Mouse (Mus musculus): Measurements from ENCODE around the gene Got2.
"Not testable (repeated sequence)": the region's sequence is repeated elsewhere in the genome, so short reads cannot be mapped to it uniquely, and the experiment has no call there.

Gene Got2

DNA sequence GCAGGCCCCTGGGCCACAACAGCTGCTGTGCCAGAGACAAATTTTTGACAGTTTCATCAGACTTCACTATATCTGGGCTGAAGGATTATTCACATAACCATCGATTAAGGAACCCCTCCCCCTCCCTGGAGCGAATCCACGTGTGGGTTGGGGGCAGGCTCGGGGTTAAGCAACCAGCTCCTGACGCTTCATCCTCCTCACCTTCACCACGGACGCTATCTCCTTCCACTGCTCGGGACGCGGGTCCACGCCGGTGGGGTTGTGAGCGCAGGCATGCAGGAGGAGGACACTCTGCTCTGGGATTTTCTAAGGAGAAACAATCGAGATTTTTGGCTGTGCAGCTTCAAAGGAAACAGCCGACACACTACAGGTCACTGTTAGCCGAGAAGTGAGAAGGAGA, 16.7 kb downstream of the Got2 start:
- no peak for DNase-seq (ENCODE audit: low read depth, low spot score)

DNA sequence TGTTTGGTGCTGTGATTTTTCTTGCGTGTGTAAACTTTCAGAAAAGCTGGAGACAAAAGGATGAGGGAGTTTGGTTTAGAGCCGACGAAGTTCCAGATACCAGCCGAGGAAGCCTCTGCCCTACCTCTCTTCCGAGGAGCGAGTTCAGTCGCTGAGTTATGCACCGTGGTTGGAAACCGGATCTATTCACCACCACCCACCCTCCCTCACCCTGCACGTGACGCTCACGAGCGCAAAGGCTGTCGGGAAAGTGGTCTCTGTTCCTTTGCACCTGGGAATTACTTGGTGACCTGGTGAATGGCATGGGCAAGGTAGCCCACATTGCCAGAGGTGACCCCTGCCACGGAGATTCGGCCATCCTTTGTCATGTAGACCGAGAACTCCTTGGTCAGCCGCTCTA, 23.5 kb downstream of the Got2 start:
- DNase-seq (ENCODE audit: low read depth, low spot score) = not testable (repeated sequence)

- not testable (repeated sequence) for DNase-seq (ENCODE audit: low read depth, low spot score)
Observed at GRCm38 (mm10) chr8:95863761-95864440, 24.4 kb downstream of the Got2 start.

GRCm38 (mm10) chr8:95854174-95854573, 34.2 kb downstream of the Got2 start:
- DNase-seq (ENCODE audit: low read depth, low spot score) = no peak

DNA sequence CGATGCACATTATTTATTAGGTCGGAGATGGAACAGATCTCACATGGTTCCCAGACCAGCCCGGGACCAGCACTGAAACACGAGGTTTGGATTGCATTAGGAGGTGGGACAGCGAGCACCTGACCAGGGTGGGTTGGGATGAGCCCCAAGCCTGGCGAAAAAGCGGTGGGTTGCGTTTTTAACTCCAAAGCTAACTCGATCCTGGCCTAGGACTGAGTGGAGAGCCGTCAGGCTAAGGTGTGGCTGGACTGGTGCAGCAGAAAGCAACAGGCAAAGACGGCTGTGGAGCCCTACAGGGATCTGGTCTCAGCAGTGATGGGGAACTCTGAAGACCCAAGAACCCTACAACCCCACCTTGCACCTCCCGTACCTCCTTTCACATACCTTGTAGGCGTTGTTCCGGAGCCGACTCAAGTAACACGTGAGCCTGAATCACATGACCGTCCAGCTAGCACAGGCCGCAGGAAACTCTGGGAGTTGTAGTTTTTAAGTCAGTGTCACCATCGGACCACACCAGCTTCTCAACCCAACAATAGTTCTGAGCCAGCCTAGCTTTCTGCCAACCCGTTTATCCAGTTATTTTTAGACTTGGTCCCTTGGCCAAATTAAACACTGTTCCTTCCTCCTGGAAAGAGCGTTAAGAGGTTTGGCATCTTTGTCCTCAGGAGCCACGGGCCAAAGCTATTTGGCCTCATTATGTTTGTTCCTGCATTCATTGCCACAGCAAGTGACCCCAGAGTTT, 35.1 kb downstream of the Got2 start, which contains the start of gene Slc38a7:
Gene Slc38a7, minus strand, starts transcription at position 438 of the 742 bp plus-strand sequence.
- DNase-seq (ENCODE audit: low read depth, low spot score) = peak; percentile 66

DNA sequence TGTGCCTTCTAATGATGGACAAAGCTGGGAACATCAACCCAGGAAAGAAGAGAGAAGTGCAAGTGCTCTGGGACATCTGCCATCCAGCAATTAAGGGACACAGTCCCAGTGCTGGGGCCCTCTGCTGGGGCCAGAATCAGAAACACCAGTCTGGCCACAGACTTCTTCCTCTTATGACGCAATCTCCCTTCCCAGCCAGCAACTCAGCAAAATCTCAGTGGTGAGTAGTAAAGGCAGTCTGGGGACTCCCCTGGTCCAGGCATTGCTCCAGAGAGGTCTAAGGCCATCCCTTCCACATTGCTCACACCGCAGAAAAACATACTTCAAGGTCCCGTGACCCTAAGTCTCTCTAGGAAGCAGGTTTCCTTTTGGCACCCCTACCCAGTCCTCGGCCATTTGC, 36.1 kb downstream of the Got2 start:
- DNase-seq (ENCODE audit: low read depth, low spot score) = no peak

- DNase-seq (ENCODE audit: low read depth, low spot score) = no peak
Observed at GRCm38 (mm10) chr8:95850326-95850725, 38.0 kb downstream of the Got2 start.

DNA sequence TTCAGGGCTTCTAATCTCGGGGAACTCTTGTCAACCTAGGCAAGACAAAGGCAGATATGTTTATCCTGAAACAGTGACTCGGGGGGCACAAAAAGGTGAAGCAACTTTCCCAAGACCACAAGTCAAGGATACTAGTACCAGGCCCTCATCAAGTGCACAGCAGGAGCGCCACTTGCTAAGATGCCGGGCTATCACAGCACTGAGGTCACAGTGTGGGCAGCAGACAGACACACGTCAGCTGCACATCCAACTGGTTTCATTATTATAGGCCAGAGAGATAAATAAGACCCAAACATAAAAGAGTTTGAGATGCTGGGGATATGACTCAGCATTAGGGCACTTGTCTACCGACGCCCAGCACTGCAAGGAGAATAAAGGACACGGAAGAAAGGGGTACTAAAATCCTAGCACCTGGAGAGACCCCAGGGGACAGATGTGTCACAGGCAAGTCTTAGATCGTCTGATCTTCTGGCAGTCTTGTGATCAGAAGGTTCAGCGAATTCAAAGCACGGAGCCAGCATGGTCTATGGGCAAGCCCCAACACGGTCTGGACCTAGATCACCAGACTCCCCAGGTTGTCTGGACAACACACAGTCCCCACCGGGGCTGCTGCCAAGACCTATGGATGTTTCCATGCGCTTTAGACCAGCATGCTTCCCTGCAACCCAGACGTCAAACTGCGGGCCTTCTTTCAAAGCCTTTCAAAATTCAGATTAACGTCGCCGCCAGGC, 39.4 kb downstream of the Got2 start:
- DNase-seq (ENCODE audit: low read depth, low spot score) = no peak

DNA sequence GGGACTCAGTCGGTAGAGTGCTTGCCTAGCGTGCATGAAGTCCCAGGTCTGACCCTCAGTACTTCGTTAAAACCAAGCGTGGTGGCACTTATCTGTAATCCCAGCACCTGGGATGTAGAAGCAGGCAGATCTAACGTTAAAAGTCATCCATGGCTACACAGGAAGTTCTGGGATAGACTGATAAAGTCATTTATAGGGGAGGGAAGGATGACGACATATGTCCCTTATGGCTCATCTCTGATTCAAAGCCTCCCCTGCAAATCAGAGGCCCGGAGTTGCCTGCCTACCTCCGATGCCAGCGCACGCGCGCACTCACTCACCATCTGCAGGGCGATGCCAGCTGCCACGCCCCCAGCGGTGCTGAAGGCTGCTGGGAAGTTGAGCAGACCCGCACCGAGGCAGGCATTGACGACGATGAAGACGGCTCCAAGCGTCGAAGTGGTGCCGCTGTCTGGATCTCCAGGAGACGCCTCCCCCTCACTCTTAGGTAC, 40.2 kb downstream of the Got2 start:
- no peak for DNase-seq (ENCODE audit: low read depth, low spot score)

DNA sequence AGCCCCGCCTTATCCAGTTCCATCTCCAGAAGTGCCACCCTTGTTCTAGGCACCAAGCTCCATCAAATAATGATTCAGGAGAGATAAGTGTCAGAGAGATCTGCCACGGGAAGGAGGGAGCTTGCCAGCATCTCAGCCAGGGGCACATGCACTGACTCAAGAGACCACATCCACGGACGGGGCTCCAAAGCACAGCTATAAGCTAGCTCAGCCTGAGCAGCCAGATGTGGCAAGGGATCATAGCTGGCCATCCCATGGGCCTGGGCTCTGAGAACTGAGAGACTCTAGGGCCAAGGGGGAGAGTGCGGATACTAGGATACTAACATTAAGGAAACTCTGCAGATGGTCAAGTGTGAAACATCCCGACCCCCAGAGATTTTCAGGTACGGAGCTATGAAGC, 43.3 kb downstream of the Got2 start:
- DNase-seq (ENCODE audit: low read depth, low spot score) = no peak

DNA sequence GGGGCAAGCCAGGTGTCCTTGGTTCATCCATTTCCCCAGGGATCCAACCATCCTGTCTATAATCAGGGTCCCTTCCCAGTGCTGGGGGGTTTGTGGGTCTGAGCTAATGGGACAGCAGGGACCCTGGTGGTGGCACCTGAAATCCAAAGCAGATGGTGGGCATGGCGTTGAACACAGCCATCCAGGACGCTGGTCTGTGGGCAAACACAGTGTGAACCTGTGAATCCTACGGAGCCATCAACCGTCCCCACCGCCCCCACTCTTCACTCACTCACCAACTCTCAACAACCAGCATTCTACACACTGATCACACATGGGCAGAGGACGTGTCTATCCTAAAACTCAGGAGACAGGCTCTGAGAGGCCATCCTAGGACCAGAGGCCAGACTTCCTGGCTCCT, 44.4 kb downstream of the Got2 start:
- DNase-seq (ENCODE audit: low read depth, low spot score) = no peak

GRCm38 (mm10) chr8:95841436-95841835, 46.9 kb downstream of the Got2 start:
- DNase-seq (ENCODE audit: low read depth, low spot score) = no peak

DNA sequence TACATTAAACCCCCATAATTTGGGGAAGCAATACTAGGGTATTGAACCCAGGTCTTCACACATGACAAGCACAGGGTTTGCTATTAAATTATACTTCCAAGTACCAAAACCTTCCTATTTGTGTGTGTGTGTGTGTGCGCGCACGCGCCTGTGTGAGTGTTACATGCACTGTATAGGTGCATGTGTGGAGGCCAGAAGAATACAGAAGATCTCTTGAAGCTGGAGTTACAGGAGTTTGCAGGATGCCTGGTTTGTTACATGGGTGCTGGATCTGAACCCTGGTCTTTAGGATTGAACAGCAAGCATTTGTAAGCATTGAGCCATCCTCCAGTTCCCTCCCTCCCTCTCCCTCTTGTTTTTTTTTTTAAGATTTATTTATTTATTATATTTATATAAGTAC, 49.1 kb downstream of the Got2 start:
- DNase-seq (ENCODE audit: low read depth, low spot score) = no peak

- no peak for DNase-seq (ENCODE audit: low read depth, low spot score)
Observed at GRCm38 (mm10) chr8:95837266-95837665, 51.1 kb downstream of the Got2 start.

GRCm38 (mm10) chr8:95835891-95836290, 52.5 kb downstream of the Got2 start:
- no peak for DNase-seq (ENCODE audit: low read depth, low spot score)

DNA sequence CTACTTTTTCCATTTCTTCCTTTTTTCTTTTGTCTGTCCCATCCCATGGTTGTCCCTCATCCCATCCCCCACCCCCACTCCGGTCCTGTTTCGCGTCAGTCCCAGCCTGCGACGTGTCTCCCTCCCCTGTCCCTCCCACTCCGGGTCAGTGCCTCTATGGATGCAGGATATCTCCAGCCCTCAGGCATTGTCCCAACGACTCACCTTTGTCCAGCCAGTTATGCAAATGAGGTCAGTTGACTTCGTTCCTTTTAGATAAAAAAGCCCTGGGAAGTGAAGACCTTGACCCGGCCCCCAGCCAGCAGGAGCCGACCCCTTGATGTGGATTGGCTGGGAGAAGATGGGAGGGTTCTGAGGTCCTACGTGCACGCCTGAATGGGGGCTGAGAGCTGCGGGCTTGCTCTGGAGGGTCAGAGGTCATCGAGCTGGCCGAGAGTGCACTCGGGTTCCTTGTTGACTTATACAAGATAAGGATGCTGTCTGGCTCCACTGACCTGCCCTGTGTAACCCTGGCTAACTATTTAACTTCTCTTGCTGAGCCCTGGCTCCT, 54.8 kb downstream of the Got2 start:
- DNase-seq (ENCODE audit: low read depth, low spot score) = no peak

GRCm38 (mm10) chr8:95832603-95833434, 55.5 kb downstream of the Got2 start:
- peak; percentile 60 for DNase-seq (ENCODE audit: low read depth, low spot score)

- DNase-seq (ENCODE audit: low read depth, low spot score) = no peak
Observed at GRCm38 (mm10) chr8:95830144-95830543, 58.2 kb downstream of the Got2 start.

- DNase-seq (ENCODE audit: low read depth, low spot score) = not testable (repeated sequence)
Observed at GRCm38 (mm10) chr8:95825162-95825561, 63.2 kb downstream of the Got2 start, which contains the start of gene Sap18b. TSS of gene Sap18b (plus strand) at chr8:95825346.

- DNase-seq (ENCODE audit: low read depth, low spot score) = no peak
Observed at GRCm38 (mm10) chr8:95822699-95823098, 65.6 kb downstream of the Got2 start.

- no peak for DNase-seq (ENCODE audit: low read depth, low spot score)
Observed at GRCm38 (mm10) chr8:95822096-95822495, 66.3 kb downstream of the Got2 start.
